Mouse (Mus musculus): ENCODE measurements at regions not wholly inside any gene's neighbourhood (a gene's known extent, or its start where the extent isn't known, plus 50 kb on each side); places are given as distances from the start of the nearest gene placed in this dataset.

DNA sequence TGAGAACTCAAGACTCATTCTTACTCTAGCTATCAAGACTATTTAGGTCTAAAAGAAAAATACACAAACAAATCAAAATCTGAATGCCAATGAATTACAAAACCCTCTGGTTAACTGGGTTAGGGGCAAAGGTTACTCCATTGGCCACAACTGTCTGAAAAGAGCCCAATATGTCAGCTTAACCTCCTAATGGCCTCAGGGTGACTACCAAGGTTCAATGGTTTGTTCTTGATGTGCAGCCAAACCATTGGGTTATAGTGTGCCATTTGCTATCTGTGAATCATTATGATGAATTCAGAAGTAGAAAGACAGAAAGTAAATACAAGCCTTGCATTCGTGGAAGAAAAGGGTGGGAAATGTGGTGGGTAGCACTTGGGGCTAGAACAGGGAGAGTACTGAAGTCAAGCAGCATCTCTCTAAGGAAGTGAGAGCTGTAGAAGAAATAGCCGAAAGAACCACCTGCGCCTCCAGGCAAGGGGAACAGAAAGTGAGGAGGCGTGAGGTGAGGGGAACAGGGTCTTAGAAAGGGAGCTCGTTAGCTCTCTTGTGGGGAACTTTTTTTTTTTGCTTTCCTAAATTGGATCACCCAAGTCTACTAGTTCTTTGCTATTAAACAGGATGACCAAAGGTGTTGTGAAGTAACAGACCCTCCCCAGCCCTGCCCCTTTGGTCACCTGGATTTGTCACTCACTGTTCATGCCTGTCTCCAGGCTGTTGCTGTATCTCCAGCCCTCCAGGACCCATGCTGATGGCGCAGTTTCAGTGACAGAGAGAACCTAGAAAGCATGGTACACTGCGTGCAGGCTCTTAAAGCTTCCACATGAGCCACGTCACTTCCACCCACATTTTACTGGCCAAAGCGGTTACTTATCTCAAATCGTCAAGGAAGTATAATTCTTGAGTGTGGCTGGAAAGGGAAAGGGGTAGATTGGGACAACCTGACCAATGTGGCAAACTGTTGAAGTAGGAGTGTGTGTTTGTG lies 204.1 kb upstream of the Tet2 start:
- DNase-seq (ENCODE audit: low read depth in 1 of 2, low spot score in 2 of 2): no peak

DNA sequence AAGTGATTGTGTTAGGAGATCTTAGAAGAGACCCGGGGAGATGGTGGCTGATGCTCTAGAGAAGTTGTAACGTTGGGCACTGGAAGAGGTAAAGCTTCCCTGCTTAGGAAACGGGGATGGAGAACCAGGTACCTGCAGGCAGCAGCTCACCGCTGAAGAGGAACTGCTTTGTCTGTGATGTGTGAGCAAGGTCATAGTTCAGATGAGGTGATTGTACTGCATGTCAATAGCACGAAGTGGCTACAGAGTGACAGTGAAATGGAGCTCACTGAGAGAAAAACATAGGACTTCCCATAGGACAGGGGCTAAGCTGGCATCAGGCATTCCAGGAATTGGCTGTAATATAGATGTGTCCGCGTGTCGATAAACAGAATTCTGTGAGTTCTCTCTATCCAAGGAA lies 205.1 kb upstream of the Tet2 start:
- no peak for DNase-seq (ENCODE audit: low read depth in 1 of 2, low spot score in 2 of 2)

DNA sequence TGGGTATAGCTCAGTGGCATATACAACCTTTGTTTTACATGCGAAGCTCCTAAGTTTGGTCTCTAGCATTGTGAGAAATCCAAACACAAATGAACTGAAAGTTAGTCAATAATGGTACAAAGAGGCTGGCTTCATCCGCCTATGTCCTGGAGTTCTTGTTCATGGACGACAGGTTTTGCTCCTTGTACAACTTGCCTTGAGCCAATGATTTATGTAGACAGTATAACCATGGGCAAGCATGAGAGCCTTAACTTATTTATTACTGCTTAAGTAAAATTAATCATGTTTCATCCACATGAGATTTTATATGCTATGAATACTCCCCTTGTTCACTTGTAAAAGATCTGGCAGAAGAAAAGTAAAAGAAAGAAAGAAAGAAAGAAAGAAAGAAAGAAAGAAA lies 205.7 kb upstream of the Tet2 start:
- DNase-seq (ENCODE audit: low read depth in 1 of 2, low spot score in 2 of 2): no peak

- no peak for DNase-seq (ENCODE audit: low read depth in 1 of 2, low spot score in 2 of 2)
Observed at GRCm38 (mm10) chr3:133751011-133751410, 206.1 kb upstream of the Tet2 start.

DNA sequence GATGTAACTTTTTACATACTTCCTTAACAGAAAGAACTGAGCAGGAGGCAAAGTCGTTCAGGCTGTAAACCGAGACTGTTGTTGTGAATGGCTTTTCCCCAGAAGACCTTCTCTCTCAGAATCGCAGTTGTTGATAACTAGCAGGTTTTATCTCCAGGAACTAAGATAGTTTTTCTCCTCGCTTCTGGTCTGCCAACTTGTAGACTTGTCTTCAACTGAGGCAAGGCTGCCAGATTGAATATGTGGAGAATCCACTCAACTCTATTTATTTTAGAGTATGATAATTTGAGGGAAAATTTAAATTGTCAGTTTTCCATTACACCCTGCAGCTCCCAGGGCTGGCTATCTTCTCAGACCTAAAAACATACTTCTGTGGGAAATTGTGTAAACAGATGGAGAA lies 206.6 kb upstream of the Tet2 start:
- no peak for DNase-seq (ENCODE audit: low read depth in 1 of 2, low spot score in 2 of 2)

DNA sequence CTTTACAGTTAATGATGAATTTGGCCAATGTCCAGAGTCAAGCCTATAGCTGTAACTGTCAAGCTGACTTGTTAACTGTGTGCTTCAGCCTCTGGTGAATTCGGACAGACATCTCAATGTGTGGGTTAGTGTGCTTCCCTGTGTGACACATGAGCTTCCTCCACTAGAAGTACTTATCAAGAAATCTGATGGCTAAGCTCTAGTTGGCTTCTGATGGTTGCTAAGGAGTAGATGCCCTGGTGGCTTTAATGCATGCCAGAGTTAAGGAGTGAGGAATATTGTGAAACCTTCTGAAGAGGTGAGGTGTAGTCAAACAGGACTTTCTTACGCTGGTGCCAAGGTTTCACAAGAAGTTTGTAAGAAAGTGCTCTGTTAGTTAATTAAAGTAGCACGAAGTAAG lies 208.1 kb upstream of the Tet2 start:
- DNase-seq (ENCODE audit: low read depth in 1 of 2, low spot score in 2 of 2): no peak

DNA sequence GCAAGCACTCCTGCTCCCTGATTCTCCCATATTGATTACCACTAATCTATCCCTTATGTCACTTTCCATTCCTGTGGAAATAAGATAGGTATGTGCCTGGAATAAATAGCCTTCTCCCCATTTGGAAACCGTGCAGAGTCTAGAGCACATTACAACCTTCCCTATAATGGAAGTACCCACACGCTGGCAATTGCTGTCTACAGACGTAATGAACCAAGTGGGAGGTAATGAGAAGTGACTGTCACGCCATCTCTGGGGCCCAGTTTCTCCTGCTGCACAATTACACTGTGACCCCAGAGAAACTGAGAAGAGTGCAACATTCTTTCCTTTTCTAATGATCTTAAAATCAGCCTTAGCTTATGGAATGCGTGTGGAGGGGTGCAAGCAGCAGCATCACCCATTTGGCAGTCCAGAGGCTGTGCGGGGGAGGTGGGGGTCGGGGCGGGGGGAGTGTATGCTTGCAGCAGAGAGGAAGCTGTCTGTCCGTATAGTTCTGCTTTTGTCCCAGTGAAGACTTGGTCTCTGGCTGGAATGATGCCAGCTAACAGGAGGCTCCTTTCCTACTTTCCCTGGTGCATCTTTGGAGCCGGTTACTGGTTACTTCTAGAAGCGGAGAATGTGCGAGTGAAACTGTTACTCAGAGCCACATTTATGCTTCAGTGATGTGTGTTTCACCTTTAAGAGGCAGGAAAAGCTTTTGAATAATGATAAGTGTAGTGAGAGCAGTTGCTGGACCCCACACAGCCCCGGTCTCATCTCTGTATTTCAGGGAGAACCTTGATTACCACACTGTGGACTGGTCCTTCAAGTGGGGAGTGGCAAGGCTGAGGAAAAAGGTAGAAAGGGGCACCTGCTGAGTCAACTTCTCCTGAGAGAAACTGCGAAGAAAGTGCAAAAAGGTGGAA lies 209.3 kb upstream of the Tet2 start:
- no peak for DNase-seq (ENCODE audit: low read depth in 1 of 2, low spot score in 2 of 2)

GRCm38 (mm10) chr3:133754911-133755259 lies 209.9 kb upstream of the Tet2 start:
- DNase-seq (ENCODE audit: low read depth in 1 of 2, low spot score in 2 of 2): no peak

- DNase-seq (ENCODE audit: low read depth in 1 of 2, low spot score in 2 of 2): no peak
Observed at GRCm38 (mm10) chr3:133757756-133758420, 212.9 kb upstream of the Tet2 start.

GRCm38 (mm10) chr3:133758421-133758820 lies 213.5 kb upstream of the Tet2 start:
- DNase-seq (ENCODE audit: low read depth in 1 of 2, low spot score in 2 of 2): no peak

GRCm38 (mm10) chr3:133759611-133760010 lies 214.7 kb upstream of the Tet2 start:
- DNase-seq (ENCODE audit: low read depth in 1 of 2, low spot score in 2 of 2): no peak

- no peak for DNase-seq (ENCODE audit: low read depth in 1 of 2, low spot score in 2 of 2)
Observed at GRCm38 (mm10) chr3:133760221-133760620, 215.3 kb upstream of the Tet2 start.

DNA sequence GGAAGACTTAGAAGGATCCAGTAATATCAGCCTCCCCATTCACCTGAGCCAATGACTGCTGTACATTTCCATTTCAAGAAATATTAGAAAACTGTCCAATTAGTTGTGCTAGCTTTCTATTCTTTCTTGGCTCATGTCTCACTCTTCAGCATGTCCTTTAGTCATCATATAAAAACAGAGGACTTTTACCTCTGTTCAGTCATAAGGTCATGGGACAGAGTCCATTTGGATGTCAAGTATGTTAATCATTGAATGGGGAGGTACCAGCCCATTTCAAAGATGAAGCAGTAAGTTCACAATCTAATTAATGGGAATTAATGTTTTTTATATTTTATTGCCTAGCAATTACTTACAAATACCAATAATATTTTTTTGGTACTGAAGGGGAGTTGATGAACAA lies 218.8 kb upstream of the Tet2 start:
- no peak for DNase-seq (ENCODE audit: low read depth in 1 of 2, low spot score in 2 of 2)

- no peak for DNase-seq (ENCODE audit: low read depth in 1 of 2, low spot score in 2 of 2)
Observed at GRCm38 (mm10) chr3:133773490-133773889, 228.6 kb upstream of the Tet2 start.

DNA sequence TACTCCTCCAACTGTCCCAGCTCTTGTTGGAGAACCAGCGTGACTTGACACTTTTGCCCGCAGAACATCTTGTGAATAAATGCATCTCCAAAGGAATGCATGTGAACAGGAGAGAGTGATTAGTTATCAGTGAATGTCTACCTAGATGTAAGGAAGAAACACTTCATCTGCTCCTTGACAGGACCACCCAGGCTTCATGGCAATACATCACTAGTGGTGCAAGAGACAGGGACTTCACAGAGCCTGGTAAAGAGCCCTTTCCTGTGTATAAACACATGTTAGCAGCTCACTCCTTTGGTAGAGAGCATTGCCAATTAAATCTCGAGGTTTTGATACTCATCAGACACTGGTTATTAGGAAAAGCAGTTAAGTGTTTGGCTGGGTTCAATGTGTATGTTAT lies 229.3 kb upstream of the Tet2 start:
- DNase-seq (ENCODE audit: low read depth in 1 of 2, low spot score in 2 of 2): no peak

GRCm38 (mm10) chr3:133776013-133776412 lies 231.1 kb upstream of the Tet2 start:
- no peak for DNase-seq (ENCODE audit: low read depth in 1 of 2, low spot score in 2 of 2)

- no peak for DNase-seq (ENCODE audit: low read depth in 1 of 2, low spot score in 2 of 2)
Observed at GRCm38 (mm10) chr3:133779161-133779789, 234.3 kb upstream of the Tet2 start.

GRCm38 (mm10) chr3:133783060-133783459 lies 238.1 kb upstream of the Tet2 start:
- no peak for DNase-seq (ENCODE audit: low read depth in 1 of 2, low spot score in 2 of 2)

GRCm38 (mm10) chr3:133791361-133791760 lies 246.4 kb upstream of the Tet2 start:
- DNase-seq (ENCODE audit: low read depth in 1 of 2, low spot score in 2 of 2): no peak

GRCm38 (mm10) chr3:133809007-133809552 lies 264.1 kb upstream of the Tet2 start:
- no peak for DNase-seq (ENCODE audit: low read depth in 1 of 2, low spot score in 2 of 2)

Measured in monocyte, adult 2 months (primary cell).